Comparison of ENCODE assay signal across 8 mouse cellular contexts in genomic region chr1:44102259-44102717, GRCm38 (mm10). TPM values are rescaled to one million over a fixed set of nuclear protein-coding genes. Genes with fewer than 3 reads are reported as not detected.
DNase-seq lines count a peak whose midpoint lies in the region; ATAC-seq lines count a peak whose summit lies in the region.

TSS of gene Tex30 (minus strand) at chr1:44102441.

- H3K27ac ChIP-seq in hindbrain, embryonic 11.5 days (ENCODE audit: low read depth, low read length): peak within 1 kb of the TSS; percentile 87

- H3K36me3 ChIP-seq in hindbrain, embryonic 11.5 days (ENCODE audit: control insufficient read depth, insufficient read depth, low read length): no peaks in the 10 kb centered on the region

- ATAC-seq in hindbrain, embryonic 11.5 days (ENCODE audit: low FRiP score): peak; percentile 98

- H3K4me1 ChIP-seq in hindbrain, embryonic 11.5 days (replicated peaks; ENCODE audit: control insufficient read depth, insufficient read depth, low read length): no peaks in the 10 kb centered on the region

- under 1% methylated on average over 52 of the region's 55 CpGs for WGBS in hindbrain, embryonic 11.5 days

- H3K4me3 ChIP-seq in hindbrain, embryonic 11.5 days (ENCODE audit: low read depth, low read length): peak within 1 kb of the TSS; percentile 81

- H3K9me3 ChIP-seq in hindbrain, embryonic 11.5 days (ENCODE audit: control insufficient read depth, low read length): no peaks in the 10 kb centered on the region

- DNase-seq in Muller cell, postnatal 12 days (ENCODE audit: inconsistent ontology term): peak; percentile 98
- DNase-seq in cerebellum, adult 9-11 months: peak; percentile 93
- DNase-seq in frontal cortex, adult 2 months (ENCODE audit: extremely low spot score in 1 of 2, low spot score in 1 of 2): peak; percentile 86 to 95
- DNase-seq in hindbrain, embryonic 11.5 days (ENCODE audit: low spot score): peak; percentile 98
- peak; percentile 88 to 94 for DNase-seq in layer of hippocampus, postnatal 10 days (ENCODE audit: low spot score in 2 of 2)
- DNase-seq in lung, postnatal 10 days: peak; percentile 96
- DNase-seq in ovary, postnatal 36 days (ENCODE audit: low spot score): peak; percentile 95
- peak; percentile 93 for DNase-seq in thymus, postnatal 25 days

- H3K4me2 ChIP-seq in hindbrain, embryonic 11.5 days (replicated peaks; ENCODE audit: low read depth, low read length): peak within 1 kb of the TSS; percentile 56

- H3K27me3 ChIP-seq in hindbrain, embryonic 11.5 days (ENCODE audit: control insufficient read depth, insufficient read depth, low read length): no peaks in the 10 kb centered on the region

- H3K9ac ChIP-seq in hindbrain, embryonic 11.5 days (ENCODE audit: low read depth, low read length): peak within 1 kb of the TSS; percentile 83

RNA-seq across cellular contexts. Expression of gene Tex30, which starts in this region (rescaled TPM):
- 6.7 and 8.2 TPM in 2 replicates for polyA plus RNA-seq in frontal cortex, adult 2 months (2012; rRNA removed)
- polyA plus RNA-seq in hindbrain, embryonic 11.5 days (2014; fragmentation: Nextera tagmentation; extraction: Ambion mirVana): 101 and 102 TPM in 2 replicates
- total RNA-seq in layer of hippocampus, postnatal 10 days (2021): 10 to 100 TPM in 1 of 2 experiments, 1 to 10 TPM in 1; 6.8 to 13.1 TPM

Comparison
In these comparisons a context has a peak if more than half of its experiments do, and no peak if none do; other contexts are left out.
1. Peak in every context shown above with its lines: DNase-seq, ATAC-seq, H3K4me3 ChIP-seq and H3K27ac ChIP-seq.
2. RNA of gene Tex30 (polyA plus RNA-seq): 101 to 102 TPM in hindbrain, embryonic 11.5 days; 6.7 to 8.2 TPM in frontal cortex, adult 2 months; every median in the first group is over 10 times any median in the second.